Mouse (Mus musculus) cerebellum, adult 18-20 months (tissue): ENCODE data around the gene Fam20a.
"Not testable (repeated sequence)": the region's sequence is repeated elsewhere in the genome, so short reads cannot be mapped to it uniquely, and the experiment has no call there.

Experiments
- DNase-seq, 2 experiments: peaks; one replicate each; pipeline ENCODE4 v3.0.0; 2021

The Fam20a gene

GRCm38 (mm10) chr11:109676621-109677373 lies 45.3 kb downstream of the Fam20a start:
- no peak for DNase-seq

DNA sequence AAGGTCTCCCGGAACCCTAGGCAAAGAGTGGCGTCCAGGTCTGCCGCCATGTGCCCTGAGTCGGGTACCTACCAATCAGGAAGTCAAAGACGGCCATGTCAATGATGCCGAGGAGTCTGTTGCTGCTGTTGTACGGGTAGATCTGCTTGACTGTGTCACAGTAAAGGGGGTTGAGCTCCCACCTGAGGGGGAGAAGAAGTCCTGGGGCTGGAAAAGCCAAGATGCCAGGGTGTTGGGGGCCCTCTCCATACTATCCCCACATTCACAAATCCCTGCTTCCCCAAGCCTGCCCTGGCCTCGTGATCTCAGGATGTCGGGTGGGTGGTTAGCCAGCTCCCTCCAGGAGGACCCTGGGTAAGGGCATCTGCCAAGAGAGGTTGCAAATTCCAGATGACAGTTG lies 46.3 kb downstream of the Fam20a start:
- no peak for DNase-seq

GRCm38 (mm10) chr11:109675208-109675607 lies 46.9 kb downstream of the Fam20a start:
- no peak for DNase-seq

GRCm38 (mm10) chr11:109674542-109674941 lies 47.5 kb downstream of the Fam20a start:
- DNase-seq = no peak

DNA sequence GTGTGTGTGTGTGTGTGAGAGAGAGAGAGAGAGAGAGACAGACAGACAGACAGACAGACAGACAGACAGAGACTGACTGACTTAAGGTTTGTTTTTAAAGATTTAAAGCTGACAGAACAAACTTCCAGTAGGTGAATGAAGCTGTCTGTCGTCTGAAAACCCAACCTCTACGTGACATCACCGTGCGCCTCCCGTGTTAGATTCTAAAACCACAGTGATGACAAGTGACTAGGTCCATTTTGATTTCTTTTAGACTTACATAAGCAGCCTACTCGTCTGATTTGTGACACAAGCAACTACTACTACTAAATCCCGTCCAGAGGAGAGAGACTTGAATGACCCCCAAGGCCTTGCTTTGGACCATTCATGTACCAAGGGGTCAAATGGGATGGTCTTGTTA lies 48.3 kb downstream of the Fam20a start:
- DNase-seq = no peak

- DNase-seq = no peak
Measured at GRCm38 (mm10) chr11:109672881-109673739, 49.0 kb downstream of the Fam20a start.

- no peak for DNase-seq
Measured at GRCm38 (mm10) chr11:109672396-109672795, 49.7 kb downstream of the Fam20a start.

GRCm38 (mm10) chr11:109672021-109672324 lies 50.1 kb downstream of the Fam20a start:
- DNase-seq = no peak

DNA sequence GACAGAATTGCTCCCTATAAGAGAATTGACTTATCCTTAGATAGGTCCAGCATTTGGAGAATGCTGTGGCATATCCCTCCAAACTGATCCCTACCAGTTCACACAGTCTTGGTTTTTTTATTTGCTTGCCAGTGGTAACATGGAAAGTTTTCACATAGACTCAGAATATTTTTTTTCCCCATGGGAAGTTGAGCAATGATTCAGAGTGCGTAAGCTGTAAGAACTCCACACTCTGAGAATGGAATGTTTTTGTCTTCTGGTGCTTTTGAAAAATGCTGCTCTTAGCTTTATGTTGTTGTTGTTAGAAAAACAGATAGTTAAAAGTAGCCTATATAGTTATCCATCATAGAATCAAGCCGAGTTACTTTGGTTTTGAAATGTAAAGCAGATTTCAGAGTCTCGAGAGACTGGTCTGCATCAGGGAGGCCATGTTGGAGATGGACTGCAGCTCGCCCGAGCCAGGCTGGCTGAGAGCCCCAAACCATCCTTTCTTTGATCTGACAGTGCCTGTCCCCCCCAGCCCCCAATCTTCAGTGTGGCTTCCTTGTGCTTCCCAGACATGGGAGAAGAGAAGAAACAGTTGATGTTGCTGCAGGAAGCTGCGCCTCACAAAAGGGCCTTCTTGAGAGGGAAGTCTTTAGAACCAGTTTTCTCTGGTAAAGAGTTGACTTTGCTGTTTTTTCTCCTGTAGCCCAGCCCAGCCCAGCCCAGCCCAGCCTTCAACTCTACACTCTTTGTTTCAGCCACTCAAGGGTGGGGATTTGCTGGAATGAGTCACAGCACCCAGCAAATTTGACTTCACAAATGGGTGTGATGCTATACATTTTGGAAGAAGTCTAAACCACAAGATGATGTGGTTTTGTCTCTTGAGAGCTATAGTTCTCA lies 50.7 kb downstream of the Fam20a start:
- no peak for DNase-seq

GRCm38 (mm10) chr11:109670026-109670916 lies 51.8 kb downstream of the Fam20a start:
- DNase-seq = no peak

DNA sequence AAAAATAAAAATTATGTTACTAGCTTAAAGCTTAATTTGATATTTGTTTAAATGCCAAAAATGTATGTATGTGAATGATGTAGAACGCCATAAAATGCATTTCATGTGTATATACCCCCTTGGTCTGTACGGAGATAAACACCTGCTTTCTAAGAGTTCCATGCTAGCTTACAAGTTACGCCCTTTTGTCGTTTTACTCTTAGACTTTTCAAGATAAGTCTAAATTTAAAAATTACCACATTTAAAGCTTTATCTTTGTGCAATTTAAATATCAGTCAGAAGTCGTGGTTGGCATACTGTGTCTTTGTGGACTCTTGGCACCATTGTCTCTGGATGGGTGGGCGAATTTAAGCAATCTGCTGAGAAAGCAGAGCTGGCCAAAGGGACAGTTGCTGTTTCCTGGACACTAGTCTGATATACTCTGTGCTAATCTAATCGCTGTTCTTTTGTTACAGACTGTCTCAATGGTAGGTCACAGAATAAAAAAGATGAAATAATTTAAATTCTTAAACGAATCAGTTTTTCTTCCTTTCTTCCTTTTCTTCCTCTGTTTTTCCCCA lies 52.9 kb downstream of the Fam20a start:
- DNase-seq = no peak

GRCm38 (mm10) chr11:109668115-109668725 lies 53.9 kb downstream of the Fam20a start:
- no peak for DNase-seq

GRCm38 (mm10) chr11:109667371-109667770 lies 54.7 kb downstream of the Fam20a start:
- no peak for DNase-seq

DNA sequence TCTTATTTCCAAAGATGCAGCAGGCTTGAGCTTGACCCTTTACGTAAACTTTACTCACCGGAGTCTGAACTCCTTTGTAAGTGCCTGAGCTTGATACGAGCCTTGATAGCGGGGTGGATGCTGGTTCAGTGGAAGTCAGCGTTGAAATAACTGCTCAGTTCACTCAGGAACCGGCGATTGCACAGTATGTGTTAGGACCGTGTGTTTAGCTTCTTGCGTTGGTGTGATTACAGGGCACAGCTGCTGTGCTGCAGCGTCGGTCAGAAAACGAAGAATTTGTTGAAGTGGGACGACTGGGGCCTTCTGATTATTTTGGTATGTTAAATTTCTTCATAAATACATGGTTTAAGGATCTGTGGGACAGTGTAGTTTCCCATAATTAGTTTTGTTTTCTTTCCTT lies 55.7 kb downstream of the Fam20a start:
- DNase-seq = no peak

- no peak for DNase-seq
Measured at GRCm38 (mm10) chr11:109665424-109665823, 56.7 kb downstream of the Fam20a start.

- DNase-seq = no peak
Measured at GRCm38 (mm10) chr11:109664293-109664692, 57.8 kb downstream of the Fam20a start.

DNA sequence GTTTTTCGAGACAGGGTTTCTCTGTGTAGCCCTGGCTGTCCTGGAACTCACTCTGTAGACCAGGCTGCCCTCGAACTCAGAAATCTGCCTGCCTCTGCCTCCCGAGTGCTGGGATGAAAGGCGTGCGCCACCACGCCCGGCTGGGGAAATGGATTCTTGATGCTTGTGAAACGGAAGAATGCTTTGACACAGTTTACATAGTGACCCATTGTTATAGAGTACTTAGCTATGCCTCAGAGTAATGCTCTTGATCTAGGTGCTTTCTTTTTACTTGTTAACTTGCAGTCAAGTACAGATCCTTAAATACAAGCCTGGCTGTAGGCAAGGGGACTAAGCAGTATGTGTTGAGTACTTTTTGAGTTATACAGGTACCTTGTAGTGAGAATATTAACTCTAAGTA lies 61.6 kb downstream of the Fam20a start:
- not testable (repeated sequence) for DNase-seq

DNA sequence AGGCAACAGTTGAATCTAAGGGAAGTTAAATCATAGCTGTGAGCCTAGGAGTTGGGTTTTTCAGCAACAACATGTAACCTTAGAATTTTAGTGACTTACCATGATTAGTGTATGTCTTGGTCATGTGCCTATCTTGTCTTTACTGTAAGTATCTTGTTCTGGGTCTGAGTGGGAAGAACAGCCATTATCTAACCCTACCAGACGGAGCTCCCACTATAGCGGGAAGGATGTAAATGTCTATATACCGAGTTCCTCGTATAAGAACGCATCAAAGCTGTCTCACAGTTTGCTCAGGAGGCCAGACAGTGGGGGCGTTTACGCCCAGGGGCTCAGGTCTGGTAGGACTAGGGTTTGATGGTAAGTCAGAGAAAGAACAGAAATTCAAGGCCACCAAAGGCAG lies 65.8 kb downstream of the Fam20a start:
- DNase-seq = no peak

DNA sequence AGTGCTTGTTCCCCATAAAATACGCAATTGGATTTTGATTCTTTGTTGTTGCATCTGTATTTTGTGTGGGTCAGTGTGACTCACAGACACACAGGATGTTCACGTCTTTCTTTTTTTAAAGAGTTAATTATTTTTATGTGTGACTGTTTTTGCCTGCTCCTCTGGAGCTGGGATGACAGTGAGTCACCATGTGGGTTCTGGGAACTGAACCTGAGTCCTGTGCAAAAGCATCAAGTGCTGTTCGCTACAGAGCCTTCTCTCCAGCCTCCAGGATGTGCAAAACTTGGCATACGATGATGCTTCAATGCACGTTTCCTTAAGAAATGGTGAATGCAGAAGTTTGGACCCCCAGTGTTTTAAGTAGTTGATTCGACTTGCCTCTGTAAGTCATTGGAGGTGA lies 67.5 kb downstream of the Fam20a start:
- DNase-seq = no peak

GRCm38 (mm10) chr11:109653201-109653600 lies 68.9 kb downstream of the Fam20a start:
- no peak for DNase-seq

- no peak for DNase-seq
Measured at GRCm38 (mm10) chr11:109652505-109652904, 69.6 kb downstream of the Fam20a start.
